Mouse (Mus musculus): ENCODE data around the gene Lypla2. TPM values are rescaled to one million over a fixed set of nuclear protein-coding genes. Genes with fewer than 3 reads are reported as not detected.
"Not testable (repeated sequence)": the region's sequence is repeated elsewhere in the genome, so short reads cannot be mapped to it uniquely, and the experiment has no call there.

Lypla2 gene
- polyA plus RNA-seq, 1 experiment = 108 TPM

GRCm38 (mm10) chr4:135949911-135950310, 22.5 kb downstream of the Lypla2 start:
- DNase-seq (ENCODE audit: extremely low spot score in 1 of 2, low spot score in 1 of 2) = no peak

GRCm38 (mm10) chr4:135949475-135949874, 23.0 kb downstream of the Lypla2 start:
- no peak for DNase-seq (ENCODE audit: extremely low spot score in 1 of 2, low spot score in 1 of 2)

GRCm38 (mm10) chr4:135948142-135948541, 24.3 kb downstream of the Lypla2 start:
- DNase-seq (ENCODE audit: extremely low spot score in 1 of 2, low spot score in 1 of 2) = no peak

- DNase-seq (ENCODE audit: extremely low spot score in 1 of 2, low spot score in 1 of 2) = no peak
Observed at GRCm38 (mm10) chr4:135946659-135947301, 25.6 kb downstream of the Lypla2 start.

DNA sequence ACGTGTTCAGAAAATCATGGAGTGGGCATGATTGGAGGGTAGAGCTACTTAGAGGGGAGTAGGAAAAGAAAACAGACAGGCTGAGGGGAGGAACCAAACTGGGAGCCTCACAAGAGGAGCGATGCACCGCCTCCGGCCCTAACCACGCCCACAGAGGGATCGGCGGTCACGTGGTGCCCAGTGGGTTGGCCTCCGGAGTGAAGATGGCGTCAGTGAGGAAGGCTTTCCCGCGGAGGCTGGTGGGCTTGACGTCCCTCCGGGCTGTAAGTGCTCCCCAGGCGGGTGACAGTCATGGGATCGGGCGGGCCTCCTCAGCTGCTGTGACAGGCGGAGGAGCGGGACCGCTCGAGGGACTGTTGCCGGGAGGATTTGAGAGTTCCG, 26.2 kb downstream of the Lypla2 start, which contains the start of gene Hmgcl:
Hmgcl (plus strand) TSS at position 171 of the 381 bp plus-strand sequence.
- peak; percentile 89 to 96 for DNase-seq (ENCODE audit: extremely low spot score in 1 of 2, low spot score in 1 of 2)

- no peak for DNase-seq (ENCODE audit: extremely low spot score in 1 of 2, low spot score in 1 of 2)
Observed at GRCm38 (mm10) chr4:135945706-135946105, 26.7 kb downstream of the Lypla2 start.

- DNase-seq (ENCODE audit: extremely low spot score in 1 of 2, low spot score in 1 of 2) = no peak
Observed at GRCm38 (mm10) chr4:135943389-135943788, 29.0 kb downstream of the Lypla2 start.

GRCm38 (mm10) chr4:135942193-135942592, 30.2 kb downstream of the Lypla2 start:
- no peak for DNase-seq (ENCODE audit: extremely low spot score in 1 of 2, low spot score in 1 of 2)

GRCm38 (mm10) chr4:135941026-135941425, 31.4 kb downstream of the Lypla2 start:
- DNase-seq (ENCODE audit: extremely low spot score in 1 of 2, low spot score in 1 of 2) = not testable (repeated sequence)

DNA sequence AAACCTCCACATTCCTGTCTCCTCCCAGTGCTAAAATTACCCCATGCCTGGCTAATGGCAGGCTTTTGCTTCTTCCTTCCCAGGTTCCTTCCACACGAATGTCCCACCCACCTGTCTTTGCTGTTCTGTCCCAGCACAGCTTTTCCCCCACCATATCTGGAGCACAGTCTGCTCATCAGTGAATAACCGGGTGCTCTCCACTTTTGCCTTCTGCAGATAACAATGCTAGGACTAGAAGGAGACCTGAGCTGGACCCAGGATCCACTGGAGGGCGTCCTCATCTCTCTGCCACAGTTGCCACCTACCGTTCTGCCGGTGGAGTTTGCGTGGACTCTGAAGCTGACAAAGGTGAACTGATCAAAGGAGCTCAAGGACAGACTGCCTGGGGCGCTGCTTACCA, 33.6 kb downstream of the Lypla2 start:
- DNase-seq (ENCODE audit: extremely low spot score in 1 of 2, low spot score in 1 of 2) = no peak

GRCm38 (mm10) chr4:135935502-135935901, 36.9 kb downstream of the Lypla2 start:
- no peak for DNase-seq (ENCODE audit: extremely low spot score in 1 of 2, low spot score in 1 of 2)

- no peak for DNase-seq (ENCODE audit: extremely low spot score in 1 of 2, low spot score in 1 of 2)
Observed at GRCm38 (mm10) chr4:135934708-135935500, 37.5 kb downstream of the Lypla2 start.

- DNase-seq (ENCODE audit: extremely low spot score in 1 of 2, low spot score in 1 of 2) = no peak
Observed at GRCm38 (mm10) chr4:135931832-135932231, 40.6 kb downstream of the Lypla2 start.

- no peak for DNase-seq (ENCODE audit: extremely low spot score in 1 of 2, low spot score in 1 of 2)
Observed at GRCm38 (mm10) chr4:135930239-135930638, 42.2 kb downstream of the Lypla2 start.

GRCm38 (mm10) chr4:135929828-135930227, 42.6 kb downstream of the Lypla2 start:
- DNase-seq (ENCODE audit: extremely low spot score in 1 of 2, low spot score in 1 of 2) = no peak

DNA sequence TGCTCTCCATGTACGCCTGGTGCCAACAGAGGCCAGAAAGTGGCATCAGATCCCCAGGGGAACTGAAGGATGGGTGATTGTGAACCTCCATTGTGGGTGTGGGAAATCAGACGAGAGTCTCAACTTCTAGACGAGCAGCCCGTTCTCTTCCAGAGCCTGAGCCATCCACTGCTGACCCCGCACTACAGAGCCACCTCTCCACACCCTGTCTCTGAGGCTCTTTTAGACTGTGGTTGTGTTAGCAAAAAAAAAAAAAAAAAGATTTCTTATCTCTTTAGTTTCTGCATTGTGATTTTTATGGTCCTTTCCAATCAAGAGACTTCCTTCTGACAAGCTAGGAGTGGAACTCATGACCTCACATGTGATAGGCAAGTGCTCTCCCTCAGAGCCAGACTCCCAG, 43.0 kb downstream of the Lypla2 start:
- no peak for DNase-seq (ENCODE audit: extremely low spot score in 1 of 2, low spot score in 1 of 2)

DNA sequence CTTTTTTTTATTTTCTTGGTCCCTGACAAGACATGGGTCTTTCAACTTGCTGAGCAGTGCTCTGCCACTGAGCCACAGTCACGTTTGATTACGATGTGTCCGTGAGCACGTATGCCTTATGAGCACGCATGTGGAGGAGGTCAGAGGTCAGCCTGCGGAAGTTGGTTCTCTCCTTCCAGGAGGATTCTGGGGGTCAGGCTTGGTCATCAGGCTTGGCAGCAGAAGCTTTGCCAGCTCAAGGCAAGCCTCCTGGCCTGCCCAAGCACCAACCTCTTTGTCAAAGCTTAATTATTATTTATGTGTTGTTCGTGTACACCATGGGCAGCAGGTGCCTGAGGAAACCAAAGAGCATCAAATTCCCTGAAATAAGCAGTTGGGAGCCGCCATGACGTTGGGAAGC, 44.0 kb downstream of the Lypla2 start:
- no peak for DNase-seq (ENCODE audit: extremely low spot score in 1 of 2, low spot score in 1 of 2)

DNA sequence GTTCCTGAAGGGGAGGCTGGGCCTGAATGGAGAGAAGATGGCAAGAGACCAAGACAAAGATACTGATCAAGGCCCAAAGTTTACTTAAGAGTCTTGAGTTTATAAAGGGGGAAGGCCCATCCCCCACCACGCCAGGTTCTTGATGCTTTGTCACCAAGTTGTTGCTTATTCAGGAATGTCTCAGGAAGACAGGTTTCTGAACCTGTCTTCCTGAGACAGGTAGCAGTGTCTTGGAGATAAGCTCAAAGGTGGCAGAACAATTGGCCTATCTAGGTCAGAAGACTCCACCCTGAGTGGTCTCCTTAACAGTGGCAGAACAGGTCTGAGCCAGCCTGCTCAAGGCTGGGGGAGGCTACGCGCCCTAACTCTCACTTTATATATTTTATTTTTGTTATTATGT, 45.6 kb downstream of the Lypla2 start:
- no peak for DNase-seq (ENCODE audit: extremely low spot score in 1 of 2, low spot score in 1 of 2)

- DNase-seq (ENCODE audit: extremely low spot score in 1 of 2, low spot score in 1 of 2) = no peak
Observed at GRCm38 (mm10) chr4:135926195-135926808, 46.1 kb downstream of the Lypla2 start.

- DNase-seq (ENCODE audit: extremely low spot score in 1 of 2, low spot score in 1 of 2) = no peak
Observed at GRCm38 (mm10) chr4:135925341-135925740, 47.1 kb downstream of the Lypla2 start.

- DNase-seq (ENCODE audit: extremely low spot score in 1 of 2, low spot score in 1 of 2) = no peak
Observed at GRCm38 (mm10) chr4:135924418-135924817, 48.0 kb downstream of the Lypla2 start.

DNA sequence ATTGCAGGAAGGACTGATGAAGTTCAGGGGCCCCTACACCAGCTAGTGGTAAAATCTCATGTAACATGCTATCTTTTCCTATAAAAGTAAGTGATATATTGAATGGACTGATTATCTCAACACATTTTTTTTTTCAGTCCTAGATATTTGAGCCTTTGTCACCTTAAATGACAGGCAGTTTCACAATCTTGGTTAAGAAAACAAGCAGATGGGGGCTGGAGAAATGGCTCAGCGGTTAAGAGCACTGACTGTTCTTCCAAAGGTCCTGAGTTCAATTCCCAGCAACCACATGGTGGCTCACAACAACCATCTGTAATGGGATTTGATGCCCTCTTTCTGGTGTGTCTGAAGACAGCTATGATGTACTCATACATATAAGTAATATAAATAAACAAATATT, 50.2 kb downstream of the Lypla2 start:
- no peak for DNase-seq (ENCODE audit: extremely low spot score in 1 of 2, low spot score in 1 of 2)

All from frontal cortex, adult 2 months (tissue).